Mouse (Mus musculus): ENCODE measurements around the gene M1ap. TPM values are rescaled to one million over a fixed set of nuclear protein-coding genes. Genes with fewer than 3 reads are reported as not detected.

The M1ap gene
- polyA plus RNA-seq, 1 experiment from 2014 or later: not detected

DNA sequence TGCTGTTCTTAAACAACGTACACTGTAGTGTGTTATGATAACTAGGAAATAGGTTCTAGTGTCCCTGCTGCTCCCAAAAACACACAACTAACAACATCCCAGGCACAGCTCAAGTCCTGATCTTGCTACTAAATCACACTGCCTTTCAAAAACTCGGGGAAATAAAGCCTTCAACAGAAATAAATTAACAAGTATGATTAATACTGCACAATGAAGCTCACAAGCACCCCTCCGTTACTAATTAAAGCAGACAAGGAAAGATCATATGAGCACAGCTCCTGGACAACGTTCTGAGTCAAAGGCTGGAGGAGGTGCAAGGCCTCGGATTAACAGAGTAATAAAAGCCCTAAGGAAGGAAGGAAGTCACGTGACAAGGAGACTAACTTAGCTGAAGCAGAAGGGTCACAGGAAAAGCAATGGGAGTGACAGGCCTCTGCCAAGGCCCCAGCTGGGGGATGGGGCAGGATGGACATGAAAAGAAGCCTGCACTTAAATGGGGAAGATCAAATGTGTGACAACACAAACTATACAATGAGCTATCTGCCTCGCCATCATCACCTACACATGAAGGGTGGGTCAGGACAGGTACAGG, 50.9 kb downstream of the M1ap start:
- no peak overlapping the region for H3K9ac ChIP-seq (replicated peaks)
- no peak overlapping the region for H3K27ac ChIP-seq (replicated peaks)
- H3K36me3 ChIP-seq: no peaks in the 10 kb centered on the region
- H3K27me3 ChIP-seq (replicated peaks): peaks cover 7% of the 10 kb centered on the region; the same call in 1 of the 2 replicates
- H3K4me1 ChIP-seq: peaks cover 18% of the 10 kb centered on the region
- no peaks in the 10 kb centered on the region for H3K9me3 ChIP-seq (replicated peaks)
- no peak for ATAC-seq (ENCODE audit: low FRiP score)
- no peak overlapping the region for H3K4me2 ChIP-seq
- 49% methylated on average over 7 of the region's 7 CpGs for WGBS
- no peak overlapping the region for H3K4me3 ChIP-seq (replicated peaks)

DNA sequence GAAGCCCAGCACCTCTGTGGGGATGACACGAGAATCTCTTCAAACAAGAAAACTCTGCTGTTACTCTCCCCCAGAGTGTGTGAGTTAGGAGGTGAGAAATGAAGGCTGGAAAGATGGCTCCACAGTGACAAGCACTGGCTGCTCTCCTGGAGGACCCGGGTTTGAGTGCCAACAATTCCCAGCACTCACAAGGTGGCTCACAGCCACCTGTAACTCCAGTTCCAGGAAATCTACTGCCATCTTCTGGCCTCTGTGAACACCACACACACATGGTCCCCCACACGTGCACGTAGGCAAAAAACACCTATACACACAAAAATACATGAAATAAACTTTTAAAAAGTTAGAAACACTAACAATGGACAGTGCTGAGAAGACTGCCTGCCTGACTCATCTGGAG, 51.6 kb downstream of the M1ap start:
- ATAC-seq (ENCODE audit: low FRiP score): no peak
- H3K4me1 ChIP-seq: peaks cover 18% of the 10 kb centered on the region
- no peaks in the 10 kb centered on the region for H3K9me3 ChIP-seq (replicated peaks)
- no peak overlapping the region for H3K4me3 ChIP-seq (replicated peaks)
- H3K36me3 ChIP-seq: no peaks in the 10 kb centered on the region
- no peak overlapping the region for H3K27ac ChIP-seq (replicated peaks)
- 87% methylated on average over 4 of the region's 4 CpGs for WGBS
- H3K27me3 ChIP-seq (replicated peaks): peaks cover 7% of the 10 kb centered on the region; the same call in 1 of the 2 replicates
- no peak overlapping the region for H3K9ac ChIP-seq (replicated peaks)
- no peak overlapping the region for H3K4me2 ChIP-seq

DNA sequence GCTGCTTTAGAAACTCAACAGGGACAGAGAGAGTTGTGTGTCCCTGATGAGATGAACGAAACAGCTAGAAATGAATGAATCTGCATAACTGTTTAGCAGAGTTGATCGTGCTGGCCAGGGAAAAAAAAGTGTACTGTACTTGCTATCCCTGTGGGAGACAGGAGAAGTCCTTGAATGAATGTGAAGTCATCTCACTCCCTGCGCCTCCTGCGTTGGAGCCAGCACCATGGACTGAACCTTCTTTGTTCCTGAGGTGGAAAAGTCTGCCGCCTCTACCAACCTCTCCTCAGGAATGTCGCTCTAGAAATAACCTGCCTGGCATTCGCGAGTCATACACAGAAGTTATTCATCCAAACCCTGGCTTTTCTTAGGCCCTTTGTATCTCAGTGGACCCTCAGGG, 53.3 kb downstream of the M1ap start:
- Histone ChIP-seq H3K36me3 (no peaks in the 10 kb centered on the region), H3K4me1 (peaks cover 18% of the 10 kb centered on the region), H3K9ac (replicated peaks) (no peak overlapping the region), H3K4me2 (no peak overlapping the region), H3K27ac (replicated peaks) (no peak overlapping the region), H3K27me3 (replicated peaks) (peaks cover 6% of the 10 kb centered on the region; the same call in 1 of the 2 replicates), H3K4me3 (replicated peaks) (no peak overlapping the region), H3K9me3 (replicated peaks) (no peaks in the 10 kb centered on the region)
- ATAC-seq (ENCODE audit: low FRiP score): no peak
- WGBS: 68% methylated on average over 8 of the region's 8 CpGs

DNA sequence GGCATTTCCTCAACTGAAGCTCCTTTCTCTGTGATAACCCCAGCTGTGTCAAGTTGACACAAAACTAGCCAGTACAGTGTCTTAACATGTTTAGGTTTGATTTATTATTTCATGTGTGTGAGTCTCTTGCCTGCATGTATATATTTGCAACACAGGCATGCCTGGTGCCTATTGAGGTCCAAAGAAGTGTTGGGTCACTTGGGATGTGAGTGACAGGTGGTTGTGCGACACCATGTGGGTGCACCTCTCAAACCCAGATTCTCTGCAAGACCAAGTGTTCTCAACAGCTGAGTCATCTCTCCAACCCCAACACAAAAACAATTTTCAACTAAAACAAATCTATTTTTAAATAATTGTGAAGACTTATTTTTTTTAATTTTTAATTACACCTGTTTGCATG, 56.4 kb downstream of the M1ap start:
- ATAC-seq (ENCODE audit: low FRiP score): no peak
- no peaks in the 10 kb centered on the region for H3K36me3 ChIP-seq
- no peaks in the 10 kb centered on the region; the same call in 1 of the 2 replicates for H3K27me3 ChIP-seq (replicated peaks)
- H3K27ac ChIP-seq (replicated peaks): no peak overlapping the region
- no peak overlapping the region for H3K4me2 ChIP-seq
- no peak overlapping the region for H3K4me3 ChIP-seq (replicated peaks)
- H3K4me1 ChIP-seq: 0 out of 2 replicates have a peak, but pooled peaks cover under 1% of the 10 kb centered on the region
- WGBS: 96% methylated on average over 1 of the region's 1 CpGs
- H3K9ac ChIP-seq (replicated peaks): no peak overlapping the region
- no peaks in the 10 kb centered on the region for H3K9me3 ChIP-seq (replicated peaks)

DNA sequence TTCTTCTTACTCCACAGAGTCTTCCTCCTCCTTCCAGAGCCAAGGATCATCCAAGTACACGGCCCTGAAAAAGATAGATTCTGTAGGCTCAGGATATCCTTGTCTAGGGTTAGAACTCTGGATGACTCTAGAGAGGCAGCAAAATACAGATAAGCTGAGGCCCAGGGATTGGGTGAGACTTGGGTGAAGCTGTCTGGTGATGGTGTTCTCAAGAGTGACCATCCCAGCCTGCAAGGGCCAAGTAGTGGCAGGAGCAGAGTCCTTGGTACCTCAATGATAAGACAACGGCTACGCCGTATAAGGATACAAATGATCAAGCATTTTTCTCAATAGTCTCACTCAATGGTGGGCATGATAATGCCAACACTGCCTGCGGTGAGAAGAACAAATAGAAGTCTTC, 57.1 kb downstream of the M1ap start:
- H3K4me1 ChIP-seq: no peaks in the 10 kb centered on the region
- ATAC-seq (ENCODE audit: low FRiP score): no peak
- no peak overlapping the region for H3K9ac ChIP-seq (replicated peaks)
- H3K27me3 ChIP-seq (replicated peaks): no peaks in the 10 kb centered on the region; the same call in 1 of the 2 replicates
- no peak overlapping the region for H3K4me2 ChIP-seq
- no peaks in the 10 kb centered on the region for H3K36me3 ChIP-seq
- WGBS: 92% methylated on average over 5 of the region's 5 CpGs
- H3K4me3 ChIP-seq (replicated peaks): no peak overlapping the region
- H3K27ac ChIP-seq (replicated peaks): no peak overlapping the region
- no peaks in the 10 kb centered on the region for H3K9me3 ChIP-seq (replicated peaks)

DNA sequence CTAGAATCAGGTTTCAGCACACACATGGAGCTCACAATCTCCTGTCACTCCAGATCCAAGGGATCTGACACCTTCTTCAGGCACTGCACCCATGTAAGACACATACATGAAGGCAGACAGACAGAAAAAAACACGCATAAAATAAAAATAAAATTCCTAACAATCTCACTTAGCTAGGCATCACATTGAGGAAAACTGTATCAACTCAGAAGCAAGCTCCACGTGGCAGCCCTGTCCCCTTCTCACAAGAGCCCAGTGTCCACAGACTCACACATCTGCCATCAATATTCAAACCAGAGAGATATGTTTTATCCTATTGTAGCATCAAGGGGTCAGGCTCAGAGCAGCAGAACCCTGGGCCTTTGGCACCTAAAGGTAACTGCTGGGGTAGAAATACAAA, 57.6 kb downstream of the M1ap start:
- Histone ChIP-seq H3K36me3 (no peaks in the 10 kb centered on the region), H3K4me1 (no peaks in the 10 kb centered on the region), H3K27me3 (replicated peaks) (no peaks in the 10 kb centered on the region; the same call in 1 of the 2 replicates), H3K27ac (replicated peaks) (no peak overlapping the region), H3K9me3 (replicated peaks) (no peaks in the 10 kb centered on the region), H3K9ac (replicated peaks) (no peak overlapping the region), H3K4me3 (replicated peaks) (no peak overlapping the region), H3K4me2 (no peak overlapping the region)
- WGBS: 82% methylated on average over 2 of the region's 2 CpGs
- no peak for ATAC-seq (ENCODE audit: low FRiP score)

DNA sequence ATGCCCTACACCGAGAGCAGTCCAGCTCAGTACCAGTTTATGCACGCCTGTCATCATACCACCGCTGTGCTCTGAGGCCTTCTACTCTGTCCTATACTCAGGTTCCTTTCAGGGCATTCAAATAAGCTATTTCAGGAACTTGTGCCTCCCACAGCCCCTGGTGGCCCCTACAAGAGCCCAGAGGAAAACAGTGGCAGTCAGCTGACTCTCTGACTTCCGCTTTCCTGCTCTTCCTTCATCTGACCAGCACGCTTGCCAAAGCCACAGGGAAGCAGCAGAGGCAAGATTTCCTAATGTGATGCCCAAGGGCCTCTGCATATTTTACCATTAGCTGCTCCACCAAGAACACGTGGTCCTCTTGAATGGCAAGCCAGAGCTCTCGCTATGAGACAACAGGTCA, 58.2 kb downstream of the M1ap start:
- H3K9me3 ChIP-seq (replicated peaks): no peaks in the 10 kb centered on the region
- H3K36me3 ChIP-seq: no peaks in the 10 kb centered on the region
- 68% methylated on average over 7 of the region's 7 CpGs for WGBS
- H3K27me3 ChIP-seq (replicated peaks): no peaks in the 10 kb centered on the region; the same call in 1 of the 2 replicates
- no peak overlapping the region for H3K9ac ChIP-seq (replicated peaks)
- no peaks in the 10 kb centered on the region for H3K4me1 ChIP-seq
- H3K4me2 ChIP-seq: no peak overlapping the region
- no peak overlapping the region for H3K4me3 ChIP-seq (replicated peaks)
- ATAC-seq (ENCODE audit: low FRiP score): no peak
- H3K27ac ChIP-seq (replicated peaks): no peak overlapping the region

DNA sequence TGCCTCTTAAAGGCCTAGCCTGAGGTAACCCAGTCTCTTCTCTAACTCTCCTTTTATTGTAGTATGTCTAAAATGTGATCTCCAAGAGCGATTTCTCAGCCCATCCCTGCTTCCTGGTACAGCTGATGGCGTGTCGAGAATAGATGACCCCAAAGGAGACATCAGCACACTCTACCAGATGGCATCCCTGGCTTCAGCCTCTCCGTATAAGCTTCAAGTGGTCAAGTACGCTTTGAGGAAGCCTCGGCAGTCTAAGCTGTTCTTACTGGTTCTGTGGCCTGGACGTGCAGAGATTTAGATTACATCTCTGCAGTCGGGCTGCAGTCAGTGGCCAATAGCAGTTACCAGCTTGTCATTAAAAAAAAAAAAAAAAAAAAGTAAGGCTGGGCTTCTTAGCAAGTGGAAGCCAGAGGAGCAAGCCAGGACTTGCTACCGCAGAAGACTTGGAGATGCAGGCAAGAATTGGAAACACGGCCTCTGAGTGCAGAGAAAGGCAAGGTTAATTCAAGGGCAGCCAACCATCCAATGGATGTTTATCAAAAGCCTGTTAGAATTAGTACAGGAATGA, 58.8 kb downstream of the M1ap start:
- Histone ChIP-seq H3K9me3 (replicated peaks) (no peaks in the 10 kb centered on the region), H3K27ac (replicated peaks) (no peak overlapping the region), H3K27me3 (replicated peaks) (no peaks in the 10 kb centered on the region; the same call in 1 of the 2 replicates), H3K9ac (replicated peaks) (no peak overlapping the region), H3K4me1 (no peaks in the 10 kb centered on the region), H3K36me3 (no peaks in the 10 kb centered on the region), H3K4me2 (no peak overlapping the region), H3K4me3 (replicated peaks) (no peak overlapping the region)
- no peak for ATAC-seq (ENCODE audit: low FRiP score)
- 88% methylated on average over 10 of the region's 10 CpGs for WGBS

DNA sequence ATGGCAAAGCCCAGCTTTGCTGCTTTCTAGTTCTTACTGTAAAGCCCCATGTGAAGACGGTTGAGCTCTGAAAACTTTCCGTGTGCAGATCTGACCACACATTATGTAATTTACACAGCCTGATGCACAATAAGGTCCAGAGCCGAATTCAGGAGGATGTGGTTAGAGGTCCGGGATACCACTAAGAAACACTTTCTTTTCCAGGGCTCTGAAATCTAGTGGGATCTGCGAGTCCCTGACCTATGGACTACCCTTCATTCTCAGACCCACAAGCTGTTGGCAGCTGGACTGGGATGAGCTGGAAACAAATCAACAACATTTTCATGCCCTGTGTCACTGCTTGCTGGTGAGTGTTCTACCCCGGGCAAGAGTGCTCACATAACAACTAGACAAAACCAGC, 59.4 kb downstream of the M1ap start:
- Histone ChIP-seq H3K4me1 (no peaks in the 10 kb centered on the region), H3K9ac (replicated peaks) (no peak overlapping the region), H3K27ac (replicated peaks) (no peak overlapping the region), H3K4me2 (no peak overlapping the region), H3K36me3 (no peaks in the 10 kb centered on the region), H3K9me3 (replicated peaks) (no peaks in the 10 kb centered on the region), H3K4me3 (replicated peaks) (no peak overlapping the region), H3K27me3 (replicated peaks) (no peaks in the 10 kb centered on the region; the same call in 1 of the 2 replicates)
- WGBS: 89% methylated on average over 6 of the region's 6 CpGs
- ATAC-seq (ENCODE audit: low FRiP score): no peak

DNA sequence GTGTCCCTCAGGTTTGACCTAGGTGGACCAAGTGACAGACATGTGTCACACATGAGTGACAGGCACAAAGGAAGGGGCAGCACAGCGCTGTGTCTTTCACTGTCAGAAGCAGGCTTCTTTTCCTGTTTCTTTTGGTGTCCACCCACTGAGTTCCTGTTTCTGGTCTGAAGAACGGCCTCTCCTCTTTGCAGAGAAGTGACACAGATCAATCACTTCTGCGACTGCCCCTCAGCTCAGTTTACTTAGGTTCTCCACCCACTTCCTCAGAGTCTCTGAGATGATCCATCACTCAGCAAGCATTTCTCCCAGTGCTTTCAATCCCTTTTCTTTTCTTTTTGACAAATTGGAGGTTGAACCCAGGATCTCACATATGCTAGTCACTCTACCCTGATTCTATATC, 62.0 kb downstream of the M1ap start:
- Histone ChIP-seq H3K4me3 (replicated peaks) (no peak overlapping the region), H3K36me3 (no peaks in the 10 kb centered on the region), H3K4me1 (no peaks in the 10 kb centered on the region), H3K4me2 (no peak overlapping the region), H3K27me3 (replicated peaks) (no peaks in the 10 kb centered on the region; the same call in 1 of the 2 replicates), H3K9ac (replicated peaks) (no peak overlapping the region), H3K9me3 (replicated peaks) (no peaks in the 10 kb centered on the region), H3K27ac (replicated peaks) (no peak overlapping the region)
- WGBS: 54% methylated on average over 3 of the region's 3 CpGs
- no peak for ATAC-seq (ENCODE audit: low FRiP score)

DNA sequence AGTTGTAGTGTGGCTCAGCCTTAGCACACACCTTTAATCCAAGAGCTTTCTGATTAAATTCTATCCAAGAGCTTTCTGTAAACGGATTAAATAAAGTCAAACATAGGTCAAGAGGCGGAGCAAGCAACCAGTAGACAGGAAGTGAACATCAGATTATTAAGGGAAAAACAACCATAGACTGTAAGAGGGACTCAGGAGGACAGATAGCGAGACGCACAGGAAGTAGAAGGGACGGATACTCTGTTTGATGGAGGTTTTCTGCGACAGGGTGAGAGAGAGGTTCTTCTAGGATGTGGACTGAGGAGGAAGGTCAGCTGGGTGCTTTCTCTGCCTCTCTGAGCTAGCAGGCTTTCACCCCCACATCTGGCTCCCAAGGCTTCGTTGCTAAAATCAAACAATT, 63.3 kb downstream of the M1ap start:
- Histone ChIP-seq H3K36me3 (no peaks in the 10 kb centered on the region), H3K9ac (replicated peaks) (no peak overlapping the region), H3K27ac (replicated peaks) (no peak overlapping the region), H3K9me3 (replicated peaks) (no peaks in the 10 kb centered on the region), H3K4me3 (replicated peaks) (no peak overlapping the region), H3K4me2 (no peak overlapping the region), H3K4me1 (no peaks in the 10 kb centered on the region), H3K27me3 (replicated peaks) (no peaks in the 10 kb centered on the region; the same call in 1 of the 2 replicates)
- WGBS: 79% methylated on average over 7 of the region's 7 CpGs
- no peak for ATAC-seq (ENCODE audit: low FRiP score)

DNA sequence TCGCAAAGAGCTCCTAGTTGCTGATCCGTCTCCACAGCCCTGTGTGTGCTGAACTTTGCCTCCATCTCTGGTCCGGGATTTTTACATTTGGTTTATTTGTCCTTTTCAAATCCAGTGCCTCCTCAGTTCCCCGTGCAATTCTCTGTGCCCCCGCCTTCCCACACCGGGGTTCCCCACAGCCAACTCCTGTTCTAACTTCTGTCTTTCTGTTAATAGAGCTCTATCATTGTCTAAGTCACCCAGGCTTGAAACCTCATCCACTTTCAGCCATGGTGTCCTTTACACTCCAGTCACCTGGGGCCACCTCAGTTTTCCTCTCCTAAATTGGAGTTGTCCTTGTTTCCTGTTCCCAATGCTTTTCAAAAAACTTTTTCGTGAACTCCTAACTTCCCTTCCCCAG, 64.6 kb downstream of the M1ap start:
- WGBS: 89% methylated on average over 7 of the region's 7 CpGs
- H3K4me3 ChIP-seq (replicated peaks): no peak overlapping the region
- H3K4me2 ChIP-seq: no peak overlapping the region
- H3K9me3 ChIP-seq (replicated peaks): no peaks in the 10 kb centered on the region
- no peak overlapping the region for H3K9ac ChIP-seq (replicated peaks)
- no peaks in the 10 kb centered on the region for H3K36me3 ChIP-seq
- no peak for ATAC-seq (ENCODE audit: low FRiP score)
- H3K27me3 ChIP-seq (replicated peaks): no peaks in the 10 kb centered on the region; the same call in 1 of the 2 replicates
- no peak overlapping the region for H3K27ac ChIP-seq (replicated peaks)
- H3K4me1 ChIP-seq: no peaks in the 10 kb centered on the region

All from neural tube, embryonic 15.5 days (tissue).